Mouse (Mus musculus) cerebellum, postnatal 25 days (tissue): ENCODE data around the gene Tent4a.
A peak's percentile ranks its signal among the peaks of the same experiment; 100 is the strongest.

Experiments
- DNase-seq, 2 experiments: peaks; one replicate each; pipeline ENCODE4 v3.0.0; 2021; ENCODE audit warnings: mixed read lengths in 2 of 2

Gene Tent4a

GRCm38 (mm10) chr13:69543595-69543994 is 9.2 kb upstream of the Tent4a start:
- DNase-seq: no peak

GRCm38 (mm10) chr13:69542571-69543352 is 8.3 kb upstream of the Tent4a start:
- no peak for DNase-seq

- DNase-seq: no peak
Observed at GRCm38 (mm10) chr13:69541776-69542175, 7.4 kb upstream of the Tent4a start.

- peak; percentile 51 to 69 for DNase-seq
Observed at GRCm38 (mm10) chr13:69541209-69541608, 6.8 kb upstream of the Tent4a start.

GRCm38 (mm10) chr13:69538327-69538726 is 3.9 kb upstream of the Tent4a start:
- DNase-seq: no peak

GRCm38 (mm10) chr13:69537366-69537765 is 2.9 kb upstream of the Tent4a start:
- no peak for DNase-seq

GRCm38 (mm10) chr13:69536021-69536420 is 1.6 kb upstream of the Tent4a start:
- DNase-seq: no peak

- peak; percentile 99 to 100 for DNase-seq
Observed at GRCm38 (mm10) chr13:69534654-69535551, 486 bp upstream of the Tent4a start.

GRCm38 (mm10) chr13:69533405-69534333 is 748 bp downstream of the Tent4a start, which contains the start of gene Nsun2:
Gene Nsun2 (plus strand): TSS chr13:69533746.
- DNase-seq: peak; percentile 81 to 89

GRCm38 (mm10) chr13:69532893-69533404 is 1.5 kb downstream of the Tent4a start:
- DNase-seq: no peak

- DNase-seq: peak; percentile 38 to 53
Observed at GRCm38 (mm10) chr13:69532101-69532892, 2.1 kb downstream of the Tent4a start.

GRCm38 (mm10) chr13:69531431-69531830 is 3.0 kb downstream of the Tent4a start:
- no peak for DNase-seq

GRCm38 (mm10) chr13:69530951-69531350 is 3.5 kb downstream of the Tent4a start:
- no peak for DNase-seq

- DNase-seq: peak; percentile 67 to 70
Observed at GRCm38 (mm10) chr13:69530156-69530555, 4.3 kb downstream of the Tent4a start.

- no peak for DNase-seq
Observed at GRCm38 (mm10) chr13:69528531-69528930, 5.9 kb downstream of the Tent4a start.

- DNase-seq: no peak
Observed at GRCm38 (mm10) chr13:69525867-69526266, 8.6 kb downstream of the Tent4a start.

GRCm38 (mm10) chr13:69524158-69524530 is 10.3 kb downstream of the Tent4a start:
- DNase-seq: peak; percentile 51 to 56

GRCm38 (mm10) chr13:69523444-69524157 is 10.8 kb downstream of the Tent4a start:
- no peak for DNase-seq

- peak in 1 of 2 experiments; percentile 43 for DNase-seq
Observed at GRCm38 (mm10) chr13:69522161-69522791, 12.1 kb downstream of the Tent4a start.

- DNase-seq: no peak
Observed at GRCm38 (mm10) chr13:69519137-69519536, 15.3 kb downstream of the Tent4a start.
